Mouse (Mus musculus) erythroblast, embryonic 14.5 days (primary cell): Measurements from ENCODE around the gene Rsph3a. TPM values are rescaled to one million over a fixed set of nuclear protein-coding genes. Genes with fewer than 3 reads are reported as not detected.
"Not testable (repeated sequence)": the region's sequence is repeated elsewhere in the genome, so short reads cannot be mapped to it uniquely, and the experiment has no call there.

Experiments
- H3K27me3 ChIP-seq: 2 replicates; pipeline ENCODE4 v1.6.1; 2012; ENCODE audit warnings: inconsistent platforms; ENCODE audit not compliant: control insufficient read depth
- H3K36me3 ChIP-seq: 2 replicates; pipeline ENCODE4 v1.6.1; 2012; ENCODE audit warnings: mild to moderate bottlenecking, inconsistent platforms; ENCODE audit not compliant: control insufficient read depth
- H3K4me1 ChIP-seq: 2 replicates; pipeline ENCODE4 v1.6.1; 2012; ENCODE audit warnings: inconsistent platforms; ENCODE audit not compliant: control insufficient read depth
- H3K4me3 ChIP-seq: replicated peaks from 2 replicates; pipeline ENCODE3; 2012; ENCODE audit warnings: moderate library complexity, mild to moderate bottlenecking, inconsistent platforms
- H3K9me3 ChIP-seq: 2 replicates; pipeline ENCODE4 v1.6.1; 2012; ENCODE audit warnings: low read length, inconsistent platforms, mixed read lengths; ENCODE audit not compliant: control insufficient read depth
- GATA1 ChIP-seq: IDR thresholded peaks from 2 replicates; pipeline ENCODE4 v1.6.1; 2012; ENCODE audit warnings: low read length, inconsistent platforms, mixed read lengths
- TAL1 ChIP-seq: IDR thresholded peaks from 3 replicates; pipeline ENCODE4 v1.6.1; 2012; ENCODE audit warnings: low read length, inconsistent platforms, mixed read lengths
- polyA plus RNA-seq: library from polyadenylated mRNA; stranded (reverse); fragments of >175 nt; gene quantifications from 2 replicates; pipeline ENCODE4 v1.2.3, GENCODE M21; 2012

Rsph3a gene
- polyA plus RNA-seq, 1 experiment = 3.8 TPM

GRCm38 (mm10) chr17:7925413-7926160, 19.8 kb upstream of the Rsph3a start, which contains the start of gene Tagap:
TSS of gene Tagap (plus strand) at chr17:7926000.
- no peaks in the 10 kb centered on the region for H3K36me3 ChIP-seq
- H3K27me3 ChIP-seq = no peaks in the 10 kb centered on the region
- no peak within 1 kb of the TSS for H3K4me3 ChIP-seq
- H3K4me1 ChIP-seq = no peaks in the 10 kb centered on the region
- H3K9me3 ChIP-seq = no peaks in the 10 kb centered on the region
- TF ChIP-seq TAL1 (no peak), GATA1 (no peak)

GRCm38 (mm10) chr17:7927582-7928535, 17.6 kb upstream of the Rsph3a start:
- no peaks in the 10 kb centered on the region for H3K27me3 ChIP-seq
- H3K4me1 ChIP-seq = no peaks in the 10 kb centered on the region
- H3K36me3 ChIP-seq = no peaks in the 10 kb centered on the region; the same call in 1 of the 2 replicates
- no peak for TF ChIP-seq TAL1
- TF ChIP-seq GATA1 = no peak
- no peaks in the 10 kb centered on the region for H3K9me3 ChIP-seq
- H3K4me3 ChIP-seq = no peak overlapping the region

- Histone ChIP-seq H3K4me3 (no peak overlapping the region), H3K27me3 (no peaks in the 10 kb centered on the region), H3K4me1 (no peaks in the 10 kb centered on the region), H3K9me3 (no peaks in the 10 kb centered on the region), H3K36me3 (no peaks in the 10 kb centered on the region; the same call in 1 of the 2 replicates)
- TF ChIP-seq GATA1 (no peak), TAL1 (no peak)
Measured at GRCm38 (mm10) chr17:7928662-7929061, 16.8 kb upstream of the Rsph3a start.

- TF ChIP-seq GATA1 = no peak
- TF ChIP-seq TAL1 = no peak
- no peaks in the 10 kb centered on the region for H3K9me3 ChIP-seq
- H3K4me1 ChIP-seq = no peaks in the 10 kb centered on the region
- H3K27me3 ChIP-seq = no peaks in the 10 kb centered on the region
- no peaks in the 10 kb centered on the region; the same call in 1 of the 2 replicates for H3K36me3 ChIP-seq
- H3K4me3 ChIP-seq = no peak overlapping the region
Measured at GRCm38 (mm10) chr17:7929279-7929678, 16.1 kb upstream of the Rsph3a start.

- no peaks in the 10 kb centered on the region for H3K4me1 ChIP-seq
- no peak overlapping the region for H3K4me3 ChIP-seq
- no peaks in the 10 kb centered on the region for H3K27me3 ChIP-seq
- no peaks in the 10 kb centered on the region for H3K9me3 ChIP-seq
- no peaks in the 10 kb centered on the region; the same call in 1 of the 2 replicates for H3K36me3 ChIP-seq
- TF ChIP-seq GATA1 (no peak), TAL1 (no peak)
Measured at GRCm38 (mm10) chr17:7931096-7931990, 14.1 kb upstream of the Rsph3a start.

GRCm38 (mm10) chr17:7932121-7932520, 13.3 kb upstream of the Rsph3a start:
- not testable (repeated sequence) for H3K4me3 ChIP-seq, H3K9me3 ChIP-seq, H3K27me3 ChIP-seq

GRCm38 (mm10) chr17:7939640-7940039, 5.8 kb upstream of the Rsph3a start:
- Histone ChIP-seq H3K4me3 (no peak overlapping the region), H3K9me3 (no peaks in the 10 kb centered on the region), H3K36me3 (no peaks in the 10 kb centered on the region), H3K27me3 (no peaks in the 10 kb centered on the region), H3K4me1 (peaks cover under 1% of the 10 kb centered on the region)
- TF ChIP-seq TAL1 (no peak), GATA1 (no peak)

More at GRCm38 (mm10) chr17:7932121-7932520, 13.3 kb upstream of the Rsph3a start:
- H3K4me1 ChIP-seq, H3K36me3 ChIP-seq: not testable (repeated sequence)

- H3K27me3 ChIP-seq, H3K36me3 ChIP-seq, H3K9me3 ChIP-seq: not testable (repeated sequence)
- peak overlapping the region; percentile 65 for H3K4me3 ChIP-seq
- H3K4me1 ChIP-seq = peaks cover 11% of the 10 kb centered on the region
Measured at GRCm38 (mm10) chr17:7946053-7946627, 726 bp downstream of the Rsph3a start.

GRCm38 (mm10) chr17:7951333-7951732, 5.9 kb downstream of the Rsph3a start:
- H3K27me3 ChIP-seq, H3K4me1 ChIP-seq, H3K9me3 ChIP-seq, H3K36me3 ChIP-seq, H3K4me3 ChIP-seq: not testable (repeated sequence)

- H3K4me1 ChIP-seq, H3K36me3 ChIP-seq, H3K27me3 ChIP-seq, H3K4me3 ChIP-seq: not testable (repeated sequence)
- peaks cover 13% of the 10 kb centered on the region for H3K9me3 ChIP-seq
Measured at GRCm38 (mm10) chr17:7957242-7957641, 11.8 kb downstream of the Rsph3a start.

- not testable (repeated sequence) for H3K4me1 ChIP-seq, H3K27me3 ChIP-seq, H3K36me3 ChIP-seq, H3K9me3 ChIP-seq, H3K4me3 ChIP-seq
Measured at GRCm38 (mm10) chr17:7963333-7963732, 17.9 kb downstream of the Rsph3a start.

GRCm38 (mm10) chr17:7964398-7964797, 19.0 kb downstream of the Rsph3a start:
- not testable (repeated sequence) for H3K9me3 ChIP-seq, H3K4me3 ChIP-seq, H3K36me3 ChIP-seq, H3K4me1 ChIP-seq, H3K27me3 ChIP-seq
